Mouse (Mus musculus) heart, embryonic 16.5 days (tissue): ENCODE measurements around the gene Agr3. TPM values are rescaled to one million over a fixed set of nuclear protein-coding genes. Genes with fewer than 3 reads are reported as not detected.

ENCODE experiments used
- ATAC-seq: fragments of 200-750 bp; cut with Nextera tagmentation; replicated peaks from 2 replicates; pipeline ENCODE4 v1.8.0; 2017; ENCODE audit warnings: moderate number of reproducible peaks; ENCODE audit not compliant: insufficient read depth, low FRiP score; ENCODE audit errors: extremely low read depth
- H3K27ac ChIP-seq: fragments of 300-500 bp; sonication (generic); 2 replicates; pipeline ENCODE4 v1.5.1; 2014; ENCODE audit warnings: mild to moderate bottlenecking, low read length, control low read depth, moderate library complexity
- H3K27me3 ChIP-seq: fragments of 300-500 bp; sonication (generic); 2 replicates; pipeline ENCODE4 v1.6.1; 2014; ENCODE audit warnings: low read length, mixed read lengths; ENCODE audit not compliant: control insufficient read depth, insufficient read depth
- H3K36me3 ChIP-seq: fragments of 300-500 bp; sonication (generic); 2 replicates; pipeline ENCODE4 v1.6.1; 2014; ENCODE audit not compliant: control insufficient read depth, insufficient read depth
- H3K4me1 ChIP-seq: fragments of 300-500 bp; sonication (generic); 2 replicates; pipeline ENCODE4 v1.6.1; 2014; ENCODE audit warnings: low read length, mixed read lengths; ENCODE audit not compliant: control insufficient read depth, insufficient read depth
- H3K4me2 ChIP-seq: fragments of 300-500 bp; sonication (generic); 2 replicates; pipeline ENCODE4 v1.6.1; 2014; ENCODE audit warnings: low read depth, mild to moderate bottlenecking, control low read depth, low read length
- H3K4me3 ChIP-seq: fragments of 300-500 bp; sonication (generic); 2 replicates; pipeline ENCODE4 v1.5.1; 2014; ENCODE audit warnings: mild to moderate bottlenecking, control low read depth, low read length
- H3K9ac ChIP-seq: fragments of 300-500 bp; sonication (generic); 2 replicates; pipeline ENCODE4 v1.6.1; 2014; ENCODE audit warnings: low read length, control low read depth
- H3K9me3 ChIP-seq: fragments of 300-500 bp; sonication (generic); replicated peaks from 2 replicates; pipeline ENCODE4 v1.6.1; 2016; ENCODE audit warnings: low read length; ENCODE audit not compliant: control insufficient read depth
- WGBS: fragments of 180-500 bp; shearing (Covaris S2); extraction: QIAGEN DNeasy Blood & Tissue Kit; methylation state at CpG from one replicate; pipeline ENCODE4 v1.1.7; 2014; 5-methylcytosine and 5-hydroxymethylcytosine counted together
- polyA plus RNA-seq: library from polyadenylated mRNA; unstranded; fragments of >200 nt; fragmentation: Nextera tagmentation; extraction: Ambion mirVana; gene quantifications from 2 replicates; pipeline ENCODE4 v1.2.1, GENCODE M21; 2015

Agr3 gene
- 0.25 and 0.47 TPM in 2 replicates for polyA plus RNA-seq

GRCm38 (mm10) chr12:35925402-35925801, at the start of gene Agr3:
Agr3 (plus strand) TSS chr12:35925620.
- no peak for ATAC-seq
- WGBS = 87% methylated on average over 9 of the region's 9 CpGs
- no peak within 1 kb of the TSS for H3K9ac ChIP-seq

DNA sequence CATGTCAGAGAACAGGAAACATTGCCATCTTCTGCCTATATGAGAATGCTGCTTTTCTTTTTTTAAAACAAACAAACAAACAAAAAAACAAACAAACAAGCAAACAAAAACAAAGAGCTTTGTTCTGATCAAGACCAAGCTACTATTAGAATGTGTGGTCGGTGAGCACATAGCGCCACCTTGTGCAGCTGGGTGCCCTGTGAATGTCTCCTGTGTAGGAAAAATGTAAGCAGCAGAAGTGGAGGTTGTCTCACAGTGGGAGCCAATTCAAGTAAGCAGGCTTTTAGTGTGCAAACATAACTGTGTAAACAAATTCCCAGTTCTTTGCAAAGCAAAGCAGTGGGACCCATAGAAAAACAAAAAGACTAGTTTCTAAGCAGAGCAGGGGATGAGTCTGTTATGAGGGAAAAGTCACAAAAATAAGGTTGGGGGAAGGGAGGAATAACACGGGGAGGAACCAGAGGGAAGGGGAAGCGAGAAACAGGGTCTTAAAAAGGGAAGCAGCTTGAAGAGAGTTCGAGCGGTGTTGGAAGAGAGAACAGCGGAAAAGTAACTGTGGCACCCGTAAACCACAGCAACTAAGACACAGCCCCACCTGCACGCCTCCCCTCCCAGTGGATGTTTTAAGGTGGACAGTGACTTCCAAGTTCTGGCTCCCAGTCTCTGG, 40.4 kb upstream of the Agr3 start:
- Histone ChIP-seq H3K27me3 (no peaks in the 10 kb centered on the region), H3K4me2 (no peak overlapping the region), H3K4me3 (no peak overlapping the region), H3K4me1 (no peaks in the 10 kb centered on the region), H3K9me3 (no peaks in the 10 kb centered on the region), H3K9ac (no peak overlapping the region), H3K27ac (no peak overlapping the region), H3K36me3 (no peaks in the 10 kb centered on the region)
- WGBS = 37% methylated on average over 9 of the region's 9 CpGs
- ATAC-seq = no peak

More at GRCm38 (mm10) chr12:35925402-35925801, at the start of gene Agr3:
- Histone ChIP-seq H3K27ac (no peak within 1 kb of the TSS), H3K36me3 (no peaks in the 10 kb centered on the region), H3K4me3 (no peak within 1 kb of the TSS), H3K27me3 (no peaks in the 10 kb centered on the region), H3K4me1 (no peaks in the 10 kb centered on the region), H3K9me3 (no peaks in the 10 kb centered on the region), H3K4me2 (no peak within 1 kb of the TSS)

GRCm38 (mm10) chr12:35889383-35889782, 36.0 kb upstream of the Agr3 start:
- no peak for ATAC-seq
- Histone ChIP-seq H3K9me3 (no peaks in the 10 kb centered on the region), H3K27ac (no peak overlapping the region), H3K4me1 (no peaks in the 10 kb centered on the region), H3K27me3 (no peaks in the 10 kb centered on the region), H3K9ac (no peak overlapping the region), H3K4me3 (no peak overlapping the region), H3K36me3 (no peaks in the 10 kb centered on the region), H3K4me2 (no peak overlapping the region)
- WGBS = 59% methylated on average over 2 of the region's 2 CpGs

DNA sequence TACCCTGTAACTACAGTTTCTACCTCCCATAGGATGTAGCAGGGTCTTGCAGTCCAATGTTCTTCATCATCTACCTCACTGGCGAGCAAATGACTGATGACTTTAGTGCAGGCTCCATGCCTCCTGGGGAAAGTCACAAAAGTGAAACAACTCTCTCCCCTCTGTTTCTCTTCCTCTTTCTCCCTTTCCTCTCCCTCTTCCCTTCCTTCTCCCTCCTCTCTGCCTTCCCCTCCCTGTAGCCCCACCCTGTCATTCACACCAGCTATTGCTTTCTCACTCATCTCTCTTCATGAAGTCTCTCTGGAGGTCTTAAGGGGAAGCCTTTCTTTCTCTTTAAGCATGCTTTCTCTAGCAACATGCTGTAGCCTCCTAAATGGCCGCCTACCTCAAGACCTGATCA, 34.7 kb upstream of the Agr3 start:
- Histone ChIP-seq H3K36me3 (no peaks in the 10 kb centered on the region), H3K4me3 (no peak overlapping the region), H3K27ac (no peak overlapping the region), H3K9ac (no peak overlapping the region), H3K4me1 (no peaks in the 10 kb centered on the region), H3K9me3 (no peaks in the 10 kb centered on the region), H3K27me3 (no peaks in the 10 kb centered on the region), H3K4me2 (no peak overlapping the region)
- no peak for ATAC-seq
- WGBS = 67% methylated on average over 2 of the region's 2 CpGs

GRCm38 (mm10) chr12:35894304-35894900, 31.0 kb upstream of the Agr3 start:
- H3K9ac ChIP-seq = no peak overlapping the region
- no peaks in the 10 kb centered on the region for H3K36me3 ChIP-seq
- WGBS = 54% methylated on average over 6 of the region's 6 CpGs
- no peak overlapping the region for H3K4me3 ChIP-seq
- H3K27me3 ChIP-seq = no peaks in the 10 kb centered on the region
- H3K9me3 ChIP-seq = no peaks in the 10 kb centered on the region
- no peaks in the 10 kb centered on the region for H3K4me1 ChIP-seq
- no peak overlapping the region for H3K27ac ChIP-seq
- no peak overlapping the region for H3K4me2 ChIP-seq
- no peak for ATAC-seq

DNA sequence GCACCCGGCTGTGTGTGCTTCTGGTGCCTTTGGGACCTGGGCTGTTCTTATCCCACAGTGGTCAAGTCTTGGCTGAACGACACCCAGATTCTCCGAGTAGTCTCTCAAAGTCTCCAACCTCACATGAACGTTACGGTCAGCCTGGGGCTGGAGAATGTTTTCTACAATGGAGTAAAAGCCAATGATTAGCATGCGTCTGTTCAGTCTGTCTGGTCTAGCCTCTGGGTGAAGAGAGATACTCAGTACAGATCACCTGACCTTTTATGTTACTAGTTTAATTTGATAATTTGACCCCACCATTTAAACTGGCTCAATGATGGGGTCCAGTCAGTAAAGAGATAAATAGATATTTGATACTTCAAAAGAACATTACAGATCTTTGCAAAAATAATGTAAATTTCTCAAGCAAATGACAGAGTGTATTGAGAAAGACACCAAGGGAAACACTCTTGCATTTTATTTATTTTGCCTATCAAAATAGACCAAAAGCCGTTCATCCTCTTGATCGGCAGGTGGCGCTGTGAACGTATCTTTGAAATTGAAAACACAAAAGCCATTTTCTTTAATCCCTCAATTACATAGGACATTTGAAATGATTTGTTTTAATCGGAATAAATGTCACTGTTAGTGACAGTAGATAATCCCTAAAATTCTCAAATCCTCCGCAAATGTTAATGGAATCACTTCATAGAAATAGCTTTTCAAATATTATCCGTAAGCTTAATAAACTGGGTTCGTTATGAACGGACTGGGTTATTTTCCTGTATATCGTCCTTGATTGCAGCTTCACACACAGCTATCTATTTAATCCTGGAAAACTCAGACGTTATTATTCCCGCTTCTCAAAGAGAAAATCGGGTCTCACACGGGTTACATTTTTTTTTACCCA, 29.3 kb upstream of the Agr3 start:
- Histone ChIP-seq H3K9ac (peak overlapping the region; percentile 63), H3K27ac (no peak overlapping the region), H3K4me2 (peak overlapping the region; percentile 66), H3K4me1 (no peaks in the 10 kb centered on the region), H3K36me3 (no peaks in the 10 kb centered on the region), H3K9me3 (no peaks in the 10 kb centered on the region), H3K4me3 (peak overlapping the region; percentile 50), H3K27me3 (no peaks in the 10 kb centered on the region)
- no peak for ATAC-seq
- WGBS = 25% methylated on average over 20 of the region's 20 CpGs

- Histone ChIP-seq H3K4me2 (peak overlapping the region; percentile 66), H3K27ac (no peak overlapping the region), H3K27me3 (no peaks in the 10 kb centered on the region), H3K4me3 (peak overlapping the region; percentile 50), H3K36me3 (no peaks in the 10 kb centered on the region), H3K4me1 (no peaks in the 10 kb centered on the region), H3K9ac (peak overlapping the region; percentile 63), H3K9me3 (no peaks in the 10 kb centered on the region)
- no peak for ATAC-seq
- WGBS = 26% methylated on average over 4 of the region's 4 CpGs
Observed at GRCm38 (mm10) chr12:35896764-35897282, 28.6 kb upstream of the Agr3 start.

GRCm38 (mm10) chr12:35910632-35911031, 14.8 kb upstream of the Agr3 start:
- H3K27ac ChIP-seq = no peak overlapping the region
- no peak for ATAC-seq
- no peaks in the 10 kb centered on the region for H3K9me3 ChIP-seq
- 58% methylated on average over 1 of the region's 1 CpGs for WGBS
- H3K9ac ChIP-seq = no peak overlapping the region
- H3K36me3 ChIP-seq = no peaks in the 10 kb centered on the region
- H3K27me3 ChIP-seq = no peaks in the 10 kb centered on the region
- H3K4me2 ChIP-seq = no peak overlapping the region
- no peak overlapping the region for H3K4me3 ChIP-seq
- H3K4me1 ChIP-seq = no peaks in the 10 kb centered on the region

GRCm38 (mm10) chr12:35915813-35916212, 9.6 kb upstream of the Agr3 start:
- H3K27me3 ChIP-seq = no peaks in the 10 kb centered on the region
- no peak overlapping the region for H3K9ac ChIP-seq
- no peak overlapping the region for H3K4me2 ChIP-seq
- no peaks in the 10 kb centered on the region for H3K9me3 ChIP-seq
- H3K4me3 ChIP-seq = no peak overlapping the region
- no peaks in the 10 kb centered on the region for H3K4me1 ChIP-seq
- no peak overlapping the region for H3K27ac ChIP-seq
- no peaks in the 10 kb centered on the region for H3K36me3 ChIP-seq
- no peak for ATAC-seq
